Mouse (Mus musculus) gastrocnemius, postnatal 36 days (tissue): ENCODE data around the gene Rabggta. TPM values are rescaled to one million over a fixed set of nuclear protein-coding genes. Genes with fewer than 3 reads are reported as not detected.
"Not testable (repeated sequence)": the region's sequence is repeated elsewhere in the genome, so short reads cannot be mapped to it uniquely, and the experiment has no call there.

Experiments used
- DNase-seq, 2 experiments: peaks; one replicate each; pipeline ENCODE4 v3.0.0; 2022
- intact Hi-C: fragments of 180-260 bp; cut with DNase I; formaldehyde crosslinking; loops from one replicate; pipeline ENCODE4 v1.15.1; 2025
- long read RNA-seq, 2 experiments: library from polyadenylated mRNA; stranded (forward); transcript quantifications; one replicate each; pipeline ENCODE4 v2.0.0; 2021
- total RNA-seq, 2 experiments: library from RNA; stranded (reverse); gene quantifications; 2 replicates each; pipeline ENCODE4 v1.2.3; 2021

Rabggta gene
- total RNA-seq = 1 to 10 TPM; 8.9 to 9.4 TPM
- long read RNA-seq, experiment 1, transcript Rabggta-202 (17 exons, 1,886 nt) = major isoform, 6 of 8 reads
- long read RNA-seq, experiment 1, partial matches to known transcripts = 2 of 8 reads
- long read RNA-seq, experiment 1, other reads (novel, unspliced or antisense) = 0 of 8 reads
- long read RNA-seq, experiment 2, partial matches to known transcripts = 0 of 6 reads
- long read RNA-seq, experiment 2, other reads (novel, unspliced or antisense) = 2 of 6 reads

DNA sequence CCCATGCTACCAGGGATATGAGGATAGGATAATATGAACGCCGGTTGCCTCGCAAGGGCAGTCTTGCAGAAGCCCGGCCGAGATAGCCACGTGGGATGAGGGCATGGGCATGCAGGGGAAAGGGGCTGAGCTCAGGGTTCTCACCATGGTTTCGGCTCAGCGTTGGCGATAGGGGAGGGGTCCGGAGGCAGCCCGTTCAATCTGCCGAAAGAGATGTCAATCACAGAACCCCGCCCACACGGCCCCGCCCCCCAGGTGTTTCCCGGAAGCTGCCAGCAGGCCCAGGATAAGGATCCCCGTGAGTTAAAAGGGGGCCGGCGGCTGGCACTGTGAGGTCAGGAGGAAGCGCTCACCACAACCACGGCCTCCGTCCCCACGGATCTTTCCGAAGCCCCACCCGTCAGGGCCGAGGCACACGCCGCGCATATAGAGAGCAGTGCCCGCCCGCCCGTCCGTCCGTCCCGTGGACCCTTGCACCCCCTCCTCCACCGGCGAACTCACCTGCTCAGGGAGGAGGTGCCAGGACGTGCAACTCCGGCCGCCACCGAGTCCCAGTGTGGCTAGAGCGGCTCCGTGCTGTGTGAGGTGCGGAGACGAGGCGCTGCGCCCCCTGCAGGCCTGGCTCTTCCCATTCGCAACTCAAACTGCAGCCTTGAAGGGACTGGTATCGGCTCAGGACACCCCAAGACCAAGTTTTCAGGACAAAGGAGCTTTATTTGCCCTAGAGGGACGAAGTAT lies at the start of gene Rabggta:
Gene Rabggta (minus strand): TSS at position 564 of the 738 bp plus-strand sequence.
- peak; percentile 83 to 86 for DNase-seq
- intact Hi-C loops = no loop called here

DNA sequence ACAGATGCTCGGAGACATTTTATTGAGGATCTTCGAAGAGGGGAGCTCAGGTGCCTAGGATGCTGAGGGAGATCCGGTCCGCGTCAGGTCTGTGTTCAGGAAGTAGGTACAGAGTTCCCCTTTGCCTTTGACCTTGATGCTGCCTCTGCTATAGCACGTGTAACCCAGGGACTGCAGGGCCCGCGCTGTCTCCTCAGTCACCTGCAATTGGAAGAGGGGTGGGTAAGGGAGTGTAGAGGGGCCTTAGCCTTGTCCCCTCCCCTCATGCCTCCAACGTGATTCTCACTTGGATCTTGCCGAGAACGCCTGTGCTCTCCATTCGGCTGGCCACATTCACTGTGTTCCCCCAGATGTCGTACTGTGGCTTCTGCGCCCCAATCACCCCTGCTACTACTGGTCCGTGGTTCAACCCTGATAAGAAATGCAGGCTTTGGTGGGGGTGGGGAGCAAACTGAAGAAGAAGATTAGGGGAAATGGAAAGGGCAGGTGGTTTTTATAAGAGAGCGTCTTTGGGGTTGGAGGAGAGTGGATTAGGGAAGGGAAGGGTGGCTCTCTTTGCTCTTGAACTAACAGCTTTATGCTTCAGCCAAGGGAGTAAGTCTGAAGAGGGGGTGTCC lies 47.1 kb upstream of the Rabggta start:
- intact Hi-C loops = no loop called here

DNA sequence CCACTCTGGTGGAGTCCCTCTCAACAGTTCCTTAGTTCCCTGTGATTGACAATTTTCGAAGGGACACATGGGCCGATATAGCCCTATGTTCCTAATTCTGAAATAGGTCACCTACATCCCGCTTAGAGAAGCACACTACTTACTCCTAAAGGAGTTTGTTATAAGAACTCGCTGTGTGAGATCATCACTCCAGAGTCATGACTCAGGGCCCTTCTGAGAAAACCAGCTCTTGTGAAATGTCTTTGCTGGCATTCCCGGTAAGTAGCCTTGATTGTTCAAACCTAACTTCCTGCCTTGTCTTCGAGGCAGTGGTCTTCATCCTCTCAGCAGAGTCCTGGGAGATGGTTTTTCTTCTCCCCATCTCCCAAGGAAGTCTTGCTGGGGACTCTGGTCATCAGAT lies 46.5 kb upstream of the Rabggta start:
- DNase-seq = no peak
- intact Hi-C loops = no loop called here

More for the DNA sequence above, 47.1 kb upstream of the Rabggta start:
- DNase-seq = no peak

DNA sequence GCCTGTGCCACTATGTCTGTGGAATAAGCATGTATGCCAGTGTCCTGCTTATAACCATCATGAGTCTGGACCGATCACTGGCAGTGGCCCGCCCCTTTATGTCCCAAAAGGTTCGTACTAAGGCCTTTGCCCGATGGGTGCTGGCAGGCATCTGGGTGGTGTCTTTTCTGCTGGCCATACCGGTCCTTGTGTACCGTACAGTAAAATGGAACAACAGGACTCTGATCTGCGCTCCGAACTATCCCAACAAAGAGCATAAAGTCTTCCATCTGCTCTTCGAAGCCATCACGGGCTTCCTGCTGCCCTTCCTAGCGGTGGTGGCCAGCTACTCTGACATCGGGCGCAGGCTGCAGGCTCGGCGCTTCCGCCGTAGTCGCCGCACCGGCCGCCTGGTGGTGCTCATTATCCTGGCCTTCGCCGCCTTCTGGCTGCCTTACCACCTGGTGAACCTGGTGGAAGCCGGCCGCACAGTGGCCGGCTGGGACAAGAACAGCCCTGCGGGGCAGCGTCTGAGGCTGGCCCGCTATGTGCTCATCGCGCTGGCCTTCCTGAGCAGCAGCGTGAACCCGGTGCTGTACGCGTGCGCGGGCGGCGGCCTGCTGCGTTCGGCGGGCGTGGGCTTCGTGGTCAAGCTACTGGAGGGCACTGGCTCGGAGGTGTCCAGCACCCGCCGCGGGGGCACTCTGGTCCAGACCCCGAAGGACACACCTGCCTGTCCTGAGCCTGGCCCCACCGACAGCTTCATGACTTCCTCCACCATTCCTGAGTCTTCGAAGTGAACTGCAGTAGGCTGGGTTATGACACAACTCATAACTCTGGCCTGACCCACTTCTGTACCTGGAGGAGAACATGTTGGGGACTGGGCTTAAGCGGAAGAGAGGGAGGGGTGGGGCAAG lies 45.7 kb upstream of the Rabggta start:
- peak; percentile 40 to 54 for DNase-seq
- intact Hi-C loops = no loop called here

DNA sequence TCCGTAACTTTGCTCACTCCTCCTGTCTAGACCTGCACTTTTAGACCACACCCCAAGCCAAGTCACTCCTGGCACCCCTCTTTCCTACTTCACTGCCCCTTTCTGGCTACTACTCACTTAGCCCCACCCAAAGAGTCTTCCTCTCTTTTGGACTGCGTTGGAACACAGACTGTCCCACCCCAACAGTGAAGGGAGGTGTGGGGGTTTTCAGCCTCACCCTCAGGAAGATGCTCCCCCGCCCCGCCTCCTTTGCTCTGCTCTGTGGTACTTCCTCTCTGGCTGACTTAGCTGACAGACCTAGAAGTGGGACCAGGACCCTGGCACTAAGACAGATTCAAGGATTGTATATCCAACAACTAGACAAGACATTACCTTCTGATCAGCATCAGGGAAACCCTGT lies 43.6 kb upstream of the Rabggta start, which contains the start of gene Ltb4r1:
Gene Ltb4r1 (plus strand): TSS at position 267 of the 400 bp plus-strand sequence.
- intact Hi-C loops = no loop called here
- DNase-seq = no peak

DNA sequence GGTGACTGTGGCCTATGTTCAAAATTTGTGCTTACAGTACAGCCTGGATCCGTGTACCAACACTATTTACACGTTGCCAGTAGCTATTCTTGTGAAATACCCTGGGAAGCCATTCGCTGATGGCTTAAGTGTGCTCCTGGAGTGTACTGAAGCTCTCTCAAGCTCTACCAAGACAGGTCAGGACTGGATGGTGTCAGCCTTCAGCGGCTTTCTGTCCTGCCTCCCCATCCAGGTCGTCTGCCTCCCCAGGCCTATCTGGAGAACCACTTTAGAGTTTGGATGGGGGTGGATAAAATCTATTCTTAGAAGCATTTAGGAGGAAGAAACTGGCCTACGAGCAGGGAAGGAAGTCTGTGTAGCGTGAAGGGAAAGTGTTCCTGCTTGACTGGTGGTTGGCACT lies 41.1 kb upstream of the Rabggta start:
- intact Hi-C loops = no loop called here
- DNase-seq = no peak

DNA sequence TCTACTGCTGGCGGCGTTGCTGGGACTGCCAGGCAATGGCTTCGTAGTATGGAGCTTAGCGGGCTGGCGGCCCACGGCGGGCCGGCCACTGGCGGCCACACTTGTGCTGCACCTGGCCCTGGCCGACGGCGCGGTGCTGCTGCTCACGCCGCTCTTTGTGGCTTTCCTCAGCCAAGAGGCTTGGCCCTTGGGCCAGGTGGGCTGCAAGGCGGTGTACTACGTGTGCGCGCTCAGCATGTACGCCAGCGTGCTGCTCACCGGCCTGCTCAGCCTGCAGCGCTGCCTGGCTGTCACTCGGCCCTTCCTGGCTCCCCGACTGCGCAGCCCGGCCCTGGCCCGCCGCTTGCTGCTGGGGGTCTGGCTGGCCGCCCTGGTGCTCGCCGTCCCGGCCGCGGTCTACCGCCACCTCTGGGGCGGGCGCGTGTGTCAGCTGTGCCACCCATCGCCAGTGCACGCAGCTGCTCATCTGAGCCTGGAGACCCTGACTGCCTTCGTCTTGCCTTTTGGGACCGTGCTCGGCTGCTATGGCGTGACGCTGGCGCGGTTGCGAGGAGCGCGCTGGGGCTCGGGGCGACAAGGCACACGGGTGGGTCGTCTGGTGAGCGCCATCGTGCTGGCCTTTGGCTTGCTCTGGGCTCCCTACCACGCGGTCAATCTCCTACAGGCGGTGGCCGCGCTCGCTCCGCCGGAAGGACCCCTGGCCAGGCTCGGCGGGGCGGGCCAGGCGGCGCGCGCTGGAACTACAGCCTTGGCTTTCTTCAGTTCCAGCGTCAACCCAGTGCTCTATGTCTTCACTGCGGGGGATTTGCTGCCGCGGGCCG lies 40.1 kb upstream of the Rabggta start:
- intact Hi-C loops = no loop called here
- DNase-seq = peak in 1 of 2 experiments; percentile 53

DNA sequence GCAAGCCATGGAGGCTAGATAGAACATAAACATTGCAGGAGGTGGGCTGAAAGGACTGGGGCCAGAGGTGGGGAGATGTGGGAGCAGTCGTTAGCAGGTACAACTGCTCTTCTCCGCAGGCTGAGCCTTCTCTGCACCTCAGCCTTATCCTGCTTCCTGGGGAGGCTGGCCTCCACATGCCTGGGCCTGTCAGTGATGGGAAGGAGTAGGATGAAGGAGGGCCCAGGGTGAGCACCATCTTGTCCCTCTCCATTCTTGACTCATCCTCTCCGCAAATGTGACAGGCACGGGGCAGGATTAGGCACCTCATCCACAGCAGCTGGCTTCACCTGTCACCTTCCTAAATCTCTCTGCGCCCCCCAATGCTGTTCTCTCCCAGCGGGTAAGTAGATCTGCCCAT lies 39.1 kb upstream of the Rabggta start, which contains the start of gene Ltb4r2:
Gene Ltb4r2 (plus strand): TSS at position 266 of the 400 bp plus-strand sequence.
- no peak for DNase-seq
- intact Hi-C loops = no loop called here

DNA sequence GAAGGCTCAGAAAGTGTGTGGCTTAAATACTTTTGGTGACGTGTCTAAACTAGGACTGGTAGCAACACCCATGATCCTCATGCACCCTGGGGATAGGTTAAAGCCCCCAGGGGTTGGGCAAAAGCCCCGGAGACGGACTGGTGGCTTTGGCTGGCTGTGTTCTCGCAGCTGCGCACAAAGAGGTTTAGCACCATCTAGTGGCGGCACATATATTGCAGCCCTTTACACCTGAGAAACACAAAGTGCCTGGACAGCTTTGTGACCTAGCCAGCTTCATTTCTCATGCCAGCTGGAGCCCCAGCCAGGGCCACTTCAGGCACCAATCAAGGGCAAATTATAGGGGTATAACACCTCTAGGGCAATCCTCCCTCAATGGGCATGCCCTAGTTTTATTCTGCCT lies 38.1 kb upstream of the Rabggta start:
- intact Hi-C loops = not testable (repeated sequence)
- peak; percentile 67 to 68 for DNase-seq

DNA sequence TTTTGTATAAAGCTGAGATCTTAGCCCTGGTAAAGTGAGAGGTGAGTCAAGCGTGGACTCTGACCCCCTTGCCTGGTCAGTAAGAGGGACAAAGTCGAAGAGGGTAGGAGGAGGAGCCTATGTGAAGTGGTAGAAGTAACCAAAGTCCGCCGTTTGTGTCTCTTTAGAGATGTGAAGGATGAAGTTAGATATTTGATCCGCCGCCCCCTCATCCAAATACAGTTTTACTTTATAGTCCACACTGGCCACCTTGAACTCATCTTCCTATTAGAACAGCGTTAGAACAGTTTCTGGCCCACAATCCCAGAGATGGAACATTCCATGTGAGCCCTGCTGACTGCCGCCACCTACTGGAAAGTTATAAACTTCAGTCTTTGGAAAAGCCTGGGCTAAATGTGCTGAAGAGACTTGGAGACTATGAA lies 36.3 kb upstream of the Rabggta start, which contains the start of gene Cideb:
Gene Cideb (minus strand): TSS at position 96 of the 422 bp plus-strand sequence.
- intact Hi-C loops = loop anchor here (5.0 kb wide), 1 partner anchor 131 kb away; no protein-coding TSS in a partner anchor
- DNase-seq = no peak

DNA sequence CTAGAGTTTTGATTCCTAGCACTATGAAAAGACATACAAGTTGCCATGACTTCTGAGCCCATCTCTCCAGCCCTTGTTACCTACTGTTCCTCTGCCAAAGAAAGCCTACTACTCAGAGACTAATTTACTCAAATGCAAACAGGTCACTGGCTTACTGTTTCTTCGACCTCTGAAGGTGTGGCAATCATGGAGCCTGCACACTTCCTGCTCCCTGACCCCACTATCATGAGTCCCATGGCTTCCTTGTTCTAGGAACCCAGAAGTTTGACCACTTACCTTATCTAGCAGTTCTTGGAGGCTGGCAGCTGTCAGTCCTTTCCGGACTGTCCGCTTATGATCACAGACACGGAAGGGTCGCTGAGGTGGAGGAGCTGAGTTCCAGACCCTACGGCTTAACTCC lies 35.5 kb upstream of the Rabggta start:
- DNase-seq = no peak
- intact Hi-C loops = loop anchor here (5.0 kb wide), 1 partner anchor 130 kb away; no protein-coding TSS in a partner anchor

DNA sequence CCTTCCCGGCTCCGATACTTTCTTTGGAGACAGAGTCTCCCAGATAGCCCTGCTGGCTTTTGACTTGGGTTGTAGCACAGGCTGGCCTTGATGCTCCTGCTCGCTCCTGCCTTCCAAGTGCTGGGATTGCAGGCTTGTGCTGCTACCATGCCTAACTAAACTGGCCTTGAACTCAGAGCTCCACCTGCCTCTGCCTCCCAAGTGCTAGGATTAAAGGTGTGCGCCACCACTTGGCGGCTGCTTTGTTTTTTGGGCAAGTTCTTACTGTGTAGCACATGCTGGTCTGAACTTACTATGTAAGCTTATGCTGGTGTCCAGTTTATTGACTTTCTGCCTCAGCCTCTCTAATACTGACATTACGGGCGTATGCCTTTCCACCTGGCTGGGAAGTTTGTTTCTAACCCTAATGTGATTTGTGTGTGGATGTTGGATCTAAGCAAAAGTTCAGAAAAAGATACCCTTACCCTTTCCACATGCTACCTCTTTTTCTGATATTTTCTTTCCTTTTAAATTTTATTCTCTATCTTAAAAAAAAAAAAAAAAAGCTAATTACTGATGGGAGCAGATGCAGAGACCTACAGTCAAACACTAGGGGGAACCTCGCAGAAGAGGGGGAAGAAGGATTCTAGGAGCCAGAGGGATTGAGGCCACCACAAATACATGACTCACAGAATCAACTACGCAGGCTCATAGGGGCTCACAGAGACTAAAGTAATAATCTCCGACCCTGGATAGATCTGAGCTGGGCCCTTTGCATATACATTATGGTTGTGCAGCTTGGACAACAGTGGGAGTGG lies 25.2 kb upstream of the Rabggta start:
- DNase-seq = no peak
- intact Hi-C loops = no loop called here

DNA sequence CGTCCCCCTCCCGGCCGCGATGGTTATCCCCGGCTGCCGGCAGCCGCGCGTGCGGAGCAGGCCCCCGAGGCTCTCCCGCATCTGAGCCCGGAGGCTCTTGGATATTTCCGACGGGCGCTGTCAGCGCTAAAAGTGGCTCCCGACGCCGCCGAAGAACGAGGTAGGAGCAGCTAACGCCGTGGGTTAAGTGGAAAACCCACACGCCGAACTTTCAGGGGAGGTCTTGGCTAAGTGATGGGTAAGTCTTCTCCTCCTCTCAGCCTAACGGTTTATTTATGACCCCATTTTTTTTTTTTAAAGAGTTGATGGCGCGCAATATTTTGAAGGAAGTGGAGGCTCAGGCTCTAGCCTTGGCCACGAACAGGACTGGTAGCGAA lies 23.8 kb upstream of the Rabggta start:
- intact Hi-C loops = loop anchor here (2.0 kb wide), 1 partner anchor 65 kb away; the partner anchor contains the start of gene Tinf2
- no peak for DNase-seq

DNA sequence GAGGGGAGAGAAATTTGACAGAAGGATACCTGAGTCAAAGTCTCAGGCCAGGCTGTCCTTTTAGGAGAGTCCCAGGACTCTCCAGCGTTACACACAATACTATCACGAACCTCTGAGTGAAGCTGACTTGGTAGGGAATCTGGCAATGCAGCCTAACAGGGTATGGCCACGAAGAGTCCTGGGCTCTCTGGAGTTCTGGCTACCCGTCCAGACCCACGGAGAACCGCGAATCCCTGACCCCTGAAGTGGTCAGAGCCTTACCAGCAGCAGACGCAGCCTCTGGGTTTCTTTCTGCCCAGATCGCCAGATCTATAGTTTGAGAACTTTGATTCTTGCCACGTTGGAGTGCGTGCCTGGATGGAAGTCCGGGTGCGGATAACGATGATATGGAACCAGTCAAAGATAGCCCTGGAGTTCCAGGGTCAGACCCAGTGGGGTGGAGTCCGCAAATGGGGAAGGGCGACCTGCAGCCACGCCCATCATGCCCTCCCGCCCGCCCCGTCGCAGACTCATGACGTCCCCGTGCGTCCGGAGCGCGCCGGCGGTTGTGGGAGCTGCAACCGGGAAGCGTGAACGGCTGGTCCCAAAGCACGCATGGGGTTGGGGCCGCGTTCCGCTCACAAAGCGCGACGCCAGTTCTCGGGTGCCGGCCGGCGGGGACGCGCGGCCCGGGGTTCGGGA lies 23.3 kb upstream of the Rabggta start, which contains the start of the genes Dhrs1 and Nop9:
Gene Dhrs1 (minus strand): TSS at position 511 of the 681 bp plus-strand sequence.
Gene Nop9 (plus strand): TSS at position 514 of the 681 bp plus-strand sequence.
- intact Hi-C loops = loop anchor here (2.0 kb wide), 1 partner anchor 65 kb away; the partner anchor contains the start of gene Tinf2
- DNase-seq = peak; percentile 80 to 85

DNA sequence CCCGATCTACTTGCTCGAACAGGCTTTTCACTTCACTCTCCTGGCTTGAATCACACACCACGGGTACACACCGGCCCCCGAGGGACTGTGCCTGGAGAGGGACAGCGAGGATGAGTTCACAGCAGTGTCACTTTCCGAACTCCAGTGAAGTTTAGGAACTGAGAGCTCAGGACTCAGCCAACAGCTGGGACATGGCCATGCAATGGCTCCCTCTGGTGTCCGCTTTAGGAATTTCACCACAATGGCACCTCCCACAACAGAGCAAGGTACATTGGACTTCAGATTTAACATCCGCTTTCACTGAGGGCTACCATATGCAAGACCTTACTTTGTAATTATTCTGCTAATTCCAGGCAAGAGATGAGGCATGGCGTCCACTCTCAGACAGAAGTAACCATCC lies 21.6 kb upstream of the Rabggta start:
- DNase-seq = peak; percentile 76 to 87
- intact Hi-C loops = loop anchor here (2.0 to 5.0 kb wide), 3 partner anchors 63 to 246 kb away; partner anchors contain the start of gene Tinf2

DNA sequence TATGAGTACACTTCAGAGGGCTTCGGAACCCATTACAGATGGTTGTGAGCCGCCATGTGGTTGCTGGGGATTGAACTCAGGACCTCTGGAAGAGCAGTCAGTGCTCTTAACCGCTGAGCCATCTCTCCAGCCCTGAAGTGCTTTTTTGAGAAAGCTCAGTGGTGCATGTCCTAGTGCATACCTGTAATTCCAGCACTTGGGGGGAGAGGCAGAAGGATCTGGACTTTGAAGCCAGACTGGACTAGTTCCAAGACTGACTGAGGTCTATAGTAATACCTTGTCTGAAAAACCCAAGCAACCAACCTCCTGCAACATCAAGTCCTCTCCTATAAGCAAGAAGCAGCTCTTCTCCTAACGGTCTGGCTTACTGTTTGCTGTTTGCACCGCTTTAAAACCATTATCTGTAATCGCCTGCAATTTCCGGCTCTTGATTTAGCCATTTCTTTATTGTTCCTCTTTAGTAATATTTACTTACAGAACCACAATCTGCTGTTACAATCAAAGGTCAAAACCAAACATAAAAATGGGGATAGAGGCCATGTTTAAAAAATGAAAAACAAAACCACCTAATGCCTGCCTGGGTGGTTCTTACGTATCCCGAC lies 15.1 kb upstream of the Rabggta start:
- intact Hi-C loops = no loop called here
- DNase-seq = no peak

DNA sequence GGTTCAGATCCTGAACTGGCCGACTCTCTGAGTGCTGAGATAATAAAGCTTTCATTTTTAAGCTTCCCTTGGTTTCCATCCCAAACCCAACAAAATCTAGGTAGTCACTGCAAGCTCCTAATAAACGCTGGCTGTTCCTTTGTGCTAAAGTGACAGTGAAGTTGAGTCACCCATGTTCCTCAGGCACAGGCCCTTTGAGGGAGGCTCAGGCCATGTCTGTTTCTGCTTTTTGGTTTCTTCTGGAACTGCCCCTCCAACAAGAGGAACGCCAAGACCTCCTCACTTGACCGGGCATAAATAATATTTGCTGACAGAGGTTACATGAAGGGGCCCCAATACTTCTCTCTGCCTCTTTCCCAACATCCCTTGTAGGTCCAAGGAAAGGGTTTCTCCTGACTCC lies 13.7 kb upstream of the Rabggta start:
- intact Hi-C loops = no loop called here
- no peak for DNase-seq
